Mouse (Mus musculus): ENCODE measurements around the gene 9930111J21Rik2. TPM values are rescaled to one million over a fixed set of nuclear protein-coding genes. Genes with fewer than 3 reads are reported as not detected.
"Not testable (repeated sequence)": the region's sequence is repeated elsewhere in the genome, so short reads cannot be mapped to it uniquely, and the experiment has no call there.

The 9930111J21Rik2 gene
- polyA plus RNA-seq (2012; ENCODE audit: insufficient read depth, insufficient read length, missing spikeins) = 72.7 and 91.8 TPM in 2 replicates

- Histone ChIP-seq H3K27ac (ENCODE audit: insufficient read depth, low read depth, low read length) (peak within 1 kb of the TSS; percentile 59), H3K4me3 (ENCODE audit: insufficient read depth, low read length) (peak within 1 kb of the TSS; percentile 12; the same call in 1 of the 2 replicates)
- not testable (repeated sequence) for H3K4me1 ChIP-seq (ENCODE audit: control insufficient read depth, insufficient read depth, low read length)
These were observed at the start of gene 9930111J21Rik2 for GRCm38 (mm10) chr11:49051093-49051891. Gene 9930111J21Rik2 (minus strand): TSS chr11:49051242.

GRCm38 (mm10) chr11:49100409-49100808 is 49.4 kb upstream of the 9930111J21Rik2 start:
- no peak for TF ChIP-seq CTCF (IDR thresholded peaks at IDR 0.05; ENCODE audit: low read depth, low read length)
- TF ChIP-seq POLR2A (IDR thresholded peaks at IDR 0.05; ENCODE audit: borderline replicate concordance, low read depth, low read length) = no peak
- H3K4me3 ChIP-seq (ENCODE audit: insufficient read depth, low read length) = peak overlapping the region; percentile 9; the same call in 1 of the 2 replicates
- H3K4me1 ChIP-seq (ENCODE audit: control insufficient read depth, insufficient read depth, low read length) = peaks cover 24% of the 10 kb centered on the region
- peak overlapping the region; percentile 3; the same call in 1 of the 2 replicates for H3K27ac ChIP-seq (ENCODE audit: insufficient read depth, low read depth, low read length)

GRCm38 (mm10) chr11:49095367-49095766 is 44.3 kb upstream of the 9930111J21Rik2 start:
- Histone ChIP-seq H3K4me1 (ENCODE audit: control insufficient read depth, insufficient read depth, low read length) (peaks cover 16% of the 10 kb centered on the region), H3K4me3 (ENCODE audit: insufficient read depth, low read length) (no peak overlapping the region), H3K27ac (ENCODE audit: insufficient read depth, low read depth, low read length) (no peak overlapping the region)
- TF ChIP-seq CTCF (IDR thresholded peaks at IDR 0.05; ENCODE audit: low read depth, low read length) (no peak), POLR2A (IDR thresholded peaks at IDR 0.05; ENCODE audit: borderline replicate concordance, low read depth, low read length) (no peak)

- H3K4me1 ChIP-seq (ENCODE audit: control insufficient read depth, insufficient read depth, low read length) = peaks cover 11% of the 10 kb centered on the region
- H3K27ac ChIP-seq (ENCODE audit: insufficient read depth, low read depth, low read length) = no peak overlapping the region
- TF ChIP-seq CTCF (IDR thresholded peaks at IDR 0.05; ENCODE audit: low read depth, low read length) (no peak), POLR2A (IDR thresholded peaks at IDR 0.05; ENCODE audit: borderline replicate concordance, low read depth, low read length) (no peak)
- no peak overlapping the region for H3K4me3 ChIP-seq (ENCODE audit: insufficient read depth, low read length)
These were observed 43.0 kb upstream of the 9930111J21Rik2 start for GRCm38 (mm10) chr11:49093861-49094660.

GRCm38 (mm10) chr11:49092786-49093185 is 41.7 kb upstream of the 9930111J21Rik2 start:
- H3K4me1 ChIP-seq (ENCODE audit: control insufficient read depth, insufficient read depth, low read length) = peaks cover 12% of the 10 kb centered on the region
- H3K27ac ChIP-seq (ENCODE audit: insufficient read depth, low read depth, low read length) = no peak overlapping the region
- TF ChIP-seq POLR2A (IDR thresholded peaks at IDR 0.05; ENCODE audit: borderline replicate concordance, low read depth, low read length) (no peak), CTCF (IDR thresholded peaks at IDR 0.05; ENCODE audit: low read depth, low read length) (no peak)
- no peak overlapping the region for H3K4me3 ChIP-seq (ENCODE audit: insufficient read depth, low read length)

- Histone ChIP-seq H3K4me1 (ENCODE audit: control insufficient read depth, insufficient read depth, low read length) (peaks cover 16% of the 10 kb centered on the region), H3K4me3 (ENCODE audit: insufficient read depth, low read length) (no peak overlapping the region), H3K27ac (ENCODE audit: insufficient read depth, low read depth, low read length) (0 out of 2 replicates have a peak overlapping the region, but pooled peaks have one; percentile 3)
- TF ChIP-seq CTCF (IDR thresholded peaks at IDR 0.05; ENCODE audit: low read depth, low read length) = no peak
- no peak for TF ChIP-seq POLR2A (IDR thresholded peaks at IDR 0.05; ENCODE audit: borderline replicate concordance, low read depth, low read length)
These were observed 41.1 kb upstream of the 9930111J21Rik2 start for GRCm38 (mm10) chr11:49092053-49092586.

- no peak overlapping the region for H3K27ac ChIP-seq (ENCODE audit: insufficient read depth, low read depth, low read length)
- no peak for TF ChIP-seq CTCF (IDR thresholded peaks at IDR 0.05; ENCODE audit: low read depth, low read length)
- no peak for TF ChIP-seq POLR2A (IDR thresholded peaks at IDR 0.05; ENCODE audit: borderline replicate concordance, low read depth, low read length)
- H3K4me3 ChIP-seq (ENCODE audit: insufficient read depth, low read length) = no peak overlapping the region
- peaks cover 22% of the 10 kb centered on the region for H3K4me1 ChIP-seq (ENCODE audit: control insufficient read depth, insufficient read depth, low read length)
These were observed 40.1 kb upstream of the 9930111J21Rik2 start for GRCm38 (mm10) chr11:49091171-49091570.

- no peak for TF ChIP-seq POLR2A (IDR thresholded peaks at IDR 0.05; ENCODE audit: borderline replicate concordance, low read depth, low read length)
- TF ChIP-seq CTCF (IDR thresholded peaks at IDR 0.05; ENCODE audit: low read depth, low read length) = no peak
- no peak overlapping the region for H3K27ac ChIP-seq (ENCODE audit: insufficient read depth, low read depth, low read length)
- peaks cover 22% of the 10 kb centered on the region for H3K4me1 ChIP-seq (ENCODE audit: control insufficient read depth, insufficient read depth, low read length)
- no peak overlapping the region for H3K4me3 ChIP-seq (ENCODE audit: insufficient read depth, low read length)
These were observed 39.5 kb upstream of the 9930111J21Rik2 start for GRCm38 (mm10) chr11:49090551-49090950.

- Histone ChIP-seq H3K27ac (ENCODE audit: insufficient read depth, low read depth, low read length) (no peak overlapping the region), H3K4me3 (ENCODE audit: insufficient read depth, low read length) (no peak overlapping the region), H3K4me1 (ENCODE audit: control insufficient read depth, insufficient read depth, low read length) (peaks cover 23% of the 10 kb centered on the region)
- TF ChIP-seq CTCF (IDR thresholded peaks at IDR 0.05; ENCODE audit: low read depth, low read length) = no peak
- TF ChIP-seq POLR2A (IDR thresholded peaks at IDR 0.05; ENCODE audit: borderline replicate concordance, low read depth, low read length) = no peak
These were observed 38.9 kb upstream of the 9930111J21Rik2 start for GRCm38 (mm10) chr11:49089735-49090507.

Data from bone marrow macrophage, adult 2 months (primary cell).